Mouse (Mus musculus) lung, embryonic 16.5 days (tissue): ENCODE measurements around the gene Kctd2. TPM values are rescaled to one million over a fixed set of nuclear protein-coding genes. Genes with fewer than 3 reads are reported as not detected.

ENCODE experiments used
- ATAC-seq: fragments of 200-750 bp; cut with Nextera tagmentation; 2 replicates; pipeline ENCODE4 v1.8.0; 2017; ENCODE audit warnings: low read depth, mild to moderate bottlenecking, moderate library complexity
- H3K27ac ChIP-seq: fragments of 300-500 bp; sonication (generic); 2 replicates; pipeline ENCODE4 v1.5.1; 2014; ENCODE audit warnings: mild to moderate bottlenecking, control low read depth, low read length
- H3K27me3 ChIP-seq: fragments of 300-500 bp; sonication (generic); 2 replicates; pipeline ENCODE4 v1.6.1; 2014; ENCODE audit warnings: low read depth, low read length, mixed read lengths; ENCODE audit not compliant: control insufficient read depth, insufficient read depth
- H3K36me3 ChIP-seq: fragments of 300-500 bp; sonication (generic); 2 replicates; pipeline ENCODE4 v1.6.1; 2014; ENCODE audit warnings: low read length; ENCODE audit not compliant: control insufficient read depth, insufficient read depth
- H3K4me1 ChIP-seq: fragments of 300-500 bp; sonication (generic); replicated peaks from 2 replicates; pipeline ENCODE4 v1.6.1; 2014; ENCODE audit warnings: low read length, mixed read lengths; ENCODE audit not compliant: control insufficient read depth, insufficient read depth
- H3K4me2 ChIP-seq: fragments of 300-500 bp; sonication (generic); 2 replicates; pipeline ENCODE4 v1.6.1; 2014; ENCODE audit warnings: low read depth, low read length, control low read depth
- H3K4me3 ChIP-seq: fragments of 300-500 bp; sonication (generic); 2 replicates; pipeline ENCODE4 v1.5.1; 2014; ENCODE audit warnings: mild to moderate bottlenecking, low read length, control low read depth
- H3K9ac ChIP-seq: fragments of 300-500 bp; sonication (generic); 2 replicates; pipeline ENCODE4 v1.6.1; 2014; ENCODE audit warnings: low read length, control low read depth
- H3K9me3 ChIP-seq: fragments of 300-500 bp; sonication (generic); 2 replicates; pipeline ENCODE4 v1.6.1; 2016; ENCODE audit warnings: low read length; ENCODE audit not compliant: control insufficient read depth
- WGBS: fragments of 180-500 bp; shearing (Covaris S2); extraction: QIAGEN DNeasy Blood & Tissue Kit; methylation state at CpG from one replicate; pipeline ENCODE4 v1.1.7; 2014; 5-methylcytosine and 5-hydroxymethylcytosine counted together
- polyA plus RNA-seq: library from polyadenylated mRNA; unstranded; fragments of >200 nt; fragmentation: Nextera tagmentation; extraction: Ambion mirVana; gene quantifications from 2 replicates; pipeline ENCODE4 v1.2.1, GENCODE M21; 2015

The Kctd2 gene
- 3.4 and 4.3 TPM in 2 replicates for polyA plus RNA-seq

- Histone ChIP-seq H3K9ac (peak within 1 kb of the TSS; percentile 96), H3K4me3 (peak within 1 kb of the TSS; percentile 88), H3K4me1 (peaks cover 18% of the 10 kb centered on the region), H3K36me3 (peaks cover 17% of the 10 kb centered on the region), H3K4me2 (peak within 1 kb of the TSS; percentile 89), H3K27me3 (no peaks in the 10 kb centered on the region), H3K9me3 (no peaks in the 10 kb centered on the region), H3K27ac (peak within 1 kb of the TSS; percentile 82)
- WGBS: under 1% methylated on average over 55 of the region's 56 CpGs
- ATAC-seq: peak; percentile 99
Observed at GRCm38 (mm10) chr11:115419531-115420237, at the start of gene Kctd2, which contains the start of gene Atp5h. Gene Kctd2, plus strand, starts transcription at chr11:115420128. Gene Atp5h, minus strand, starts transcription at chr11:115419962.

- WGBS: 47% methylated on average over 7 of the region's 7 CpGs
- Histone ChIP-seq H3K27me3 (peaks cover 32% of the 10 kb centered on the region), H3K4me2 (no peak overlapping the region), H3K36me3 (no peaks in the 10 kb centered on the region), H3K4me1 (peaks cover 22% of the 10 kb centered on the region), H3K9me3 (no peaks in the 10 kb centered on the region), H3K9ac (no peak overlapping the region), H3K27ac (no peak overlapping the region), H3K4me3 (no peak overlapping the region)
- ATAC-seq: no peak
Observed at GRCm38 (mm10) chr11:115370368-115370767, 49.6 kb upstream of the Kctd2 start.

GRCm38 (mm10) chr11:115371354-115371753, 48.6 kb upstream of the Kctd2 start:
- Histone ChIP-seq H3K9ac (no peak overlapping the region), H3K36me3 (no peaks in the 10 kb centered on the region), H3K4me3 (no peak overlapping the region), H3K4me1 (peaks cover 17% of the 10 kb centered on the region), H3K27me3 (peaks cover 26% of the 10 kb centered on the region), H3K4me2 (no peak overlapping the region), H3K27ac (no peak overlapping the region), H3K9me3 (no peaks in the 10 kb centered on the region)
- 47% methylated on average over 8 of the region's 8 CpGs for WGBS
- ATAC-seq: no peak

- peaks cover 20% of the 10 kb centered on the region for H3K27me3 ChIP-seq
- no peak for ATAC-seq
- 23% methylated on average over 1 of the region's 1 CpGs for WGBS
- no peak overlapping the region for H3K4me3 ChIP-seq
- H3K36me3 ChIP-seq: no peaks in the 10 kb centered on the region
- no peaks in the 10 kb centered on the region for H3K9me3 ChIP-seq
- no peak overlapping the region for H3K9ac ChIP-seq
- no peak overlapping the region for H3K4me2 ChIP-seq
- H3K4me1 ChIP-seq: peaks cover 13% of the 10 kb centered on the region
- no peak overlapping the region for H3K27ac ChIP-seq
Observed at GRCm38 (mm10) chr11:115372015-115372414, 47.9 kb upstream of the Kctd2 start.

GRCm38 (mm10) chr11:115372737-115373136, 47.2 kb upstream of the Kctd2 start:
- H3K4me2 ChIP-seq: no peak overlapping the region
- H3K4me3 ChIP-seq: no peak overlapping the region
- no peaks in the 10 kb centered on the region for H3K36me3 ChIP-seq
- H3K9ac ChIP-seq: no peak overlapping the region
- H3K4me1 ChIP-seq: peaks cover 12% of the 10 kb centered on the region
- WGBS: 53% methylated on average over 2 of the region's 2 CpGs
- peaks cover 13% of the 10 kb centered on the region for H3K27me3 ChIP-seq
- H3K27ac ChIP-seq: no peak overlapping the region
- H3K9me3 ChIP-seq: no peaks in the 10 kb centered on the region
- no peak for ATAC-seq

- peak; percentile 85 for ATAC-seq
- H3K4me2 ChIP-seq: peak overlapping the region; percentile 68
- no peak overlapping the region for H3K27ac ChIP-seq
- H3K9me3 ChIP-seq: peaks cover 3% of the 10 kb centered on the region; the same call in 1 of the 2 replicates
- peak overlapping the region; percentile 48 for H3K9ac ChIP-seq
- peak overlapping the region; percentile 41 for H3K4me3 ChIP-seq
- peaks cover 5% of the 10 kb centered on the region for H3K27me3 ChIP-seq
- peaks cover 12% of the 10 kb centered on the region for H3K4me1 ChIP-seq
- no peaks in the 10 kb centered on the region for H3K36me3 ChIP-seq
- 1% methylated on average over 30 of the region's 30 CpGs for WGBS
Observed at GRCm38 (mm10) chr11:115373805-115374694, 45.9 kb upstream of the Kctd2 start.

- H3K9me3 ChIP-seq: peaks cover 3% of the 10 kb centered on the region; the same call in 1 of the 2 replicates
- H3K27me3 ChIP-seq: peaks cover 5% of the 10 kb centered on the region
- peak overlapping the region; percentile 68 for H3K4me2 ChIP-seq
- ATAC-seq: no peak
- H3K27ac ChIP-seq: no peak overlapping the region
- H3K4me1 ChIP-seq: peaks cover 12% of the 10 kb centered on the region
- 58% methylated on average over 12 of the region's 12 CpGs for WGBS
- no peaks in the 10 kb centered on the region for H3K36me3 ChIP-seq
- H3K9ac ChIP-seq: peak overlapping the region; percentile 48; the same call in 1 of the 2 replicates
- H3K4me3 ChIP-seq: no peak overlapping the region
Observed at GRCm38 (mm10) chr11:115374695-115375425, 45.1 kb upstream of the Kctd2 start.

- Histone ChIP-seq H3K36me3 (no peaks in the 10 kb centered on the region), H3K9ac (no peak overlapping the region), H3K4me2 (no peak overlapping the region), H3K4me1 (peaks cover 19% of the 10 kb centered on the region), H3K4me3 (no peak overlapping the region), H3K27me3 (peaks cover 5% of the 10 kb centered on the region), H3K9me3 (peaks cover 3% of the 10 kb centered on the region; the same call in 1 of the 2 replicates), H3K27ac (no peak overlapping the region)
- no peak for ATAC-seq
- WGBS: 50% methylated on average over 7 of the region's 7 CpGs
Observed at GRCm38 (mm10) chr11:115376722-115377121, 43.2 kb upstream of the Kctd2 start.
